Mouse (Mus musculus) kidney, embryonic 14.5 days (tissue): ENCODE measurements at regions not wholly inside any gene's neighbourhood (a gene's known extent, or its start where the extent isn't known, plus 50 kb on each side); places are given as distances from the start of the nearest gene placed in this dataset.

Source experiments
- ATAC-seq: fragments of 200-750 bp; cut with Nextera tagmentation; 2 replicates; pipeline ENCODE4 v1.8.0; 2017; ENCODE audit warnings: moderate number of reproducible peaks, mild to moderate bottlenecking, moderate TSS enrichment, moderate library complexity; ENCODE audit not compliant: low FRiP score, low TSS enrichment
- H3K27ac ChIP-seq: fragments of 300-500 bp; sonication (generic); 2 replicates; pipeline ENCODE4 v1.5.1; 2014; ENCODE audit warnings: low read depth, mild to moderate bottlenecking, low read length, moderate library complexity, mixed read lengths
- H3K27me3 ChIP-seq: fragments of 300-500 bp; sonication (generic); 2 replicates; pipeline ENCODE4 v1.6.1; 2014; ENCODE audit warnings: mild to moderate bottlenecking, low read length; ENCODE audit not compliant: control insufficient read depth, insufficient read depth
- H3K36me3 ChIP-seq: fragments of 300-500 bp; sonication (generic); 2 replicates; pipeline ENCODE4 v1.6.1; 2014; ENCODE audit warnings: low read length, mixed read lengths; ENCODE audit not compliant: control insufficient read depth, insufficient read depth
- H3K4me1 ChIP-seq: fragments of 300-500 bp; sonication (generic); 2 replicates; pipeline ENCODE4 v1.6.1; 2014; ENCODE audit warnings: low read length, mixed read lengths; ENCODE audit not compliant: control insufficient read depth, insufficient read depth
- H3K4me2 ChIP-seq: fragments of 300-500 bp; sonication (generic); replicated peaks from 2 replicates; pipeline ENCODE4 v1.6.1; 2014; ENCODE audit warnings: low read depth, mild to moderate bottlenecking, low read length
- H3K4me3 ChIP-seq: fragments of 300-500 bp; sonication (generic); 2 replicates; pipeline ENCODE4 v1.5.1; 2014; ENCODE audit warnings: mild to moderate bottlenecking, low read length
- H3K9ac ChIP-seq: fragments of 300-500 bp; sonication (generic); 2 replicates; pipeline ENCODE4 v1.6.1; 2014; ENCODE audit warnings: low read depth, mild to moderate bottlenecking, low read length, moderate library complexity
- H3K9me3 ChIP-seq: fragments of 300-500 bp; sonication (generic); 2 replicates; pipeline ENCODE4 v1.6.1; 2016; ENCODE audit warnings: low read length; ENCODE audit not compliant: control insufficient read depth
- WGBS: fragments of 180-500 bp; shearing (Covaris S2); extraction: QIAGEN DNeasy Blood & Tissue Kit; methylation state at CpG from one replicate; pipeline ENCODE4 v1.1.7; 2014; 5-methylcytosine and 5-hydroxymethylcytosine counted together

- ATAC-seq = no peak
- H3K9me3 ChIP-seq = no peaks in the 10 kb centered on the region
- no peak overlapping the region for H3K4me2 ChIP-seq
- no peak overlapping the region for H3K4me3 ChIP-seq
- no peak overlapping the region for H3K9ac ChIP-seq
- H3K36me3 ChIP-seq = no peaks in the 10 kb centered on the region
- H3K4me1 ChIP-seq = 0 out of 2 replicates have a peak, but pooled peaks cover 4% of the 10 kb centered on the region
- no peak overlapping the region for H3K27ac ChIP-seq
- no peaks in the 10 kb centered on the region for H3K27me3 ChIP-seq
These were observed 236.7 kb downstream of the Fam49a start for GRCm38 (mm10) chr12:12498621-12499020.

- no peaks in the 10 kb centered on the region for H3K36me3 ChIP-seq
- 0 out of 2 replicates have a peak, but pooled peaks cover 4% of the 10 kb centered on the region for H3K4me1 ChIP-seq
- ATAC-seq = no peak
- H3K27ac ChIP-seq = no peak overlapping the region
- no peak overlapping the region for H3K4me3 ChIP-seq
- H3K4me2 ChIP-seq = no peak overlapping the region
- 81% methylated on average over 6 of the region's 6 CpGs for WGBS
- H3K27me3 ChIP-seq = no peaks in the 10 kb centered on the region
- no peak overlapping the region for H3K9ac ChIP-seq
- H3K9me3 ChIP-seq = no peaks in the 10 kb centered on the region
These were observed 235.4 kb downstream of the Fam49a start for GRCm38 (mm10) chr12:12497277-12497841.

- no peak overlapping the region for H3K27ac ChIP-seq
- 66% methylated on average over 7 of the region's 7 CpGs for WGBS
- ATAC-seq = no peak
These were observed 234.7 kb downstream of the Fam49a start for GRCm38 (mm10) chr12:12496593-12497141.

GRCm38 (mm10) chr12:12490173-12490572 lies 228.2 kb downstream of the Fam49a start:
- ATAC-seq = no peak
- H3K4me3 ChIP-seq = no peak overlapping the region
- 71% methylated on average over 1 of the region's 1 CpGs for WGBS
- H3K36me3 ChIP-seq = no peaks in the 10 kb centered on the region
- no peaks in the 10 kb centered on the region for H3K27me3 ChIP-seq
- H3K27ac ChIP-seq = no peak overlapping the region
- no peak overlapping the region for H3K4me2 ChIP-seq
- H3K9ac ChIP-seq = no peak overlapping the region
- H3K9me3 ChIP-seq = no peaks in the 10 kb centered on the region
- H3K4me1 ChIP-seq = no peaks in the 10 kb centered on the region

More at GRCm38 (mm10) chr12:12496593-12497141, 234.7 kb downstream of the Fam49a start:
- Histone ChIP-seq H3K27me3 (no peaks in the 10 kb centered on the region), H3K9ac (no peak overlapping the region), H3K4me3 (no peak overlapping the region), H3K36me3 (no peaks in the 10 kb centered on the region), H3K4me2 (no peak overlapping the region), H3K4me1 (0 out of 2 replicates have a peak, but pooled peaks cover 4% of the 10 kb centered on the region), H3K9me3 (no peaks in the 10 kb centered on the region)

GRCm38 (mm10) chr12:12488090-12488489 lies 226.2 kb downstream of the Fam49a start:
- H3K4me2 ChIP-seq = no peak overlapping the region
- no peak overlapping the region for H3K4me3 ChIP-seq
- H3K9me3 ChIP-seq = no peaks in the 10 kb centered on the region
- H3K4me1 ChIP-seq = no peaks in the 10 kb centered on the region
- 85% methylated on average over 1 of the region's 1 CpGs for WGBS
- no peak for ATAC-seq
- no peaks in the 10 kb centered on the region for H3K36me3 ChIP-seq
- H3K27ac ChIP-seq = no peak overlapping the region
- H3K27me3 ChIP-seq = no peaks in the 10 kb centered on the region
- H3K9ac ChIP-seq = no peak overlapping the region

GRCm38 (mm10) chr12:12486656-12487356 lies 224.9 kb downstream of the Fam49a start:
- no peak overlapping the region for H3K4me2 ChIP-seq
- no peaks in the 10 kb centered on the region for H3K9me3 ChIP-seq
- H3K4me1 ChIP-seq = no peaks in the 10 kb centered on the region
- H3K36me3 ChIP-seq = no peaks in the 10 kb centered on the region
- H3K27ac ChIP-seq = no peak overlapping the region
- H3K27me3 ChIP-seq = no peaks in the 10 kb centered on the region
- WGBS = 83% methylated on average over 1 of the region's 1 CpGs
- no peak for ATAC-seq
- H3K4me3 ChIP-seq = no peak overlapping the region
- no peak overlapping the region for H3K9ac ChIP-seq

- 72% methylated on average over 9 of the region's 9 CpGs for WGBS
- no peaks in the 10 kb centered on the region for H3K9me3 ChIP-seq
- ATAC-seq = no peak
- no peaks in the 10 kb centered on the region for H3K27me3 ChIP-seq
- H3K4me3 ChIP-seq = no peak overlapping the region
- H3K4me2 ChIP-seq = no peak overlapping the region
- H3K4me1 ChIP-seq = no peaks in the 10 kb centered on the region
- H3K9ac ChIP-seq = no peak overlapping the region
- H3K27ac ChIP-seq = no peak overlapping the region
- no peaks in the 10 kb centered on the region for H3K36me3 ChIP-seq
These were observed 223.2 kb downstream of the Fam49a start for GRCm38 (mm10) chr12:12484921-12485680.

- no peak overlapping the region for H3K4me2 ChIP-seq
- H3K36me3 ChIP-seq = no peaks in the 10 kb centered on the region
- H3K9ac ChIP-seq = no peak overlapping the region
- WGBS = 91% methylated on average over 2 of the region's 2 CpGs
- H3K27ac ChIP-seq = no peak overlapping the region
- no peaks in the 10 kb centered on the region for H3K27me3 ChIP-seq
- no peaks in the 10 kb centered on the region for H3K4me1 ChIP-seq
- ATAC-seq = no peak
- H3K4me3 ChIP-seq = no peak overlapping the region
- H3K9me3 ChIP-seq = no peaks in the 10 kb centered on the region
These were observed 218.5 kb downstream of the Fam49a start for GRCm38 (mm10) chr12:12480451-12480850.

GRCm38 (mm10) chr12:12452086-12452485 lies 190.1 kb downstream of the Fam49a start:
- no peak for ATAC-seq
- Histone ChIP-seq H3K27me3 (no peaks in the 10 kb centered on the region), H3K36me3 (no peaks in the 10 kb centered on the region), H3K9me3 (no peaks in the 10 kb centered on the region), H3K4me2 (no peak overlapping the region), H3K4me1 (no peaks in the 10 kb centered on the region), H3K27ac (no peak overlapping the region), H3K4me3 (no peak overlapping the region), H3K9ac (no peak overlapping the region)
- 70% methylated on average over 2 of the region's 2 CpGs for WGBS
